Mouse (Mus musculus): ENCODE results near the gene Ndufaf8. TPM values are rescaled to one million over a fixed set of nuclear protein-coding genes. Genes with fewer than 3 reads are reported as not detected.

The Ndufaf8 gene
- polyA plus RNA-seq, 1 experiment from 2014 or later = 92.2 TPM

- Histone ChIP-seq H3K27me3 (ENCODE audit: insufficient read depth, poor library complexity, severe bottlenecking) (no peaks in the 10 kb centered on the region), H3K9me3 (no peaks in the 10 kb centered on the region), H3K4me3 (no peak overlapping the region), H3K4me1 (peaks cover 24% of the 10 kb centered on the region), H3K36me3 (peaks cover 61% of the 10 kb centered on the region), H3K27ac (peak overlapping the region; percentile 60; the same call in 1 of the 2 replicates)
- no peak for DNase-seq (ENCODE audit: low spot score)
- WGBS = 83% methylated on average over 3 of the region's 3 CpGs
Observed at GRCm38 (mm10) chr11:120103431-120103997, 4.8 kb downstream of the Ndufaf8 start.

- 79% methylated on average over 2 of the region's 2 CpGs for WGBS
Observed at GRCm38 (mm10) chr11:120107026-120107425, 8.3 kb downstream of the Ndufaf8 start.

GRCm38 (mm10) chr11:120107796-120108195 lies 9.1 kb downstream of the Ndufaf8 start:
- no peak overlapping the region for H3K4me3 ChIP-seq
- H3K27ac ChIP-seq = no peak overlapping the region
- no peak for DNase-seq (ENCODE audit: low spot score)
- no peaks in the 10 kb centered on the region for H3K9me3 ChIP-seq
- WGBS = 89% methylated on average over 9 of the region's 9 CpGs
- H3K27me3 ChIP-seq (ENCODE audit: insufficient read depth, poor library complexity, severe bottlenecking) = no peaks in the 10 kb centered on the region
- peaks cover 24% of the 10 kb centered on the region for H3K4me1 ChIP-seq
- peaks cover 78% of the 10 kb centered on the region for H3K36me3 ChIP-seq

More at GRCm38 (mm10) chr11:120107026-120107425, 8.3 kb downstream of the Ndufaf8 start:
- no peak overlapping the region for H3K4me3 ChIP-seq
- peaks cover 16% of the 10 kb centered on the region for H3K4me1 ChIP-seq
- no peaks in the 10 kb centered on the region for H3K9me3 ChIP-seq
- H3K36me3 ChIP-seq = peaks cover 72% of the 10 kb centered on the region
- H3K27me3 ChIP-seq (ENCODE audit: insufficient read depth, poor library complexity, severe bottlenecking) = no peaks in the 10 kb centered on the region
- no peak overlapping the region for H3K27ac ChIP-seq
- DNase-seq (ENCODE audit: low spot score) = no peak

GRCm38 (mm10) chr11:120109558-120110210 lies 11.0 kb downstream of the Ndufaf8 start:
- Histone ChIP-seq H3K36me3 (peaks cover 75% of the 10 kb centered on the region), H3K27ac (0 out of 2 replicates have a peak overlapping the region, but pooled peaks have one; percentile 6), H3K9me3 (no peaks in the 10 kb centered on the region), H3K27me3 (ENCODE audit: insufficient read depth, poor library complexity, severe bottlenecking) (no peaks in the 10 kb centered on the region), H3K4me1 (peaks cover 25% of the 10 kb centered on the region), H3K4me3 (no peak overlapping the region)
- WGBS = 76% methylated on average over 14 of the region's 14 CpGs
- no peak for DNase-seq (ENCODE audit: low spot score)

- Histone ChIP-seq H3K4me3 (no peak overlapping the region), H3K27ac (0 out of 2 replicates have a peak overlapping the region, but pooled peaks have one; percentile 7), H3K36me3 (peaks cover 75% of the 10 kb centered on the region), H3K27me3 (ENCODE audit: insufficient read depth, poor library complexity, severe bottlenecking) (no peaks in the 10 kb centered on the region), H3K4me1 (peaks cover 25% of the 10 kb centered on the region), H3K9me3 (no peaks in the 10 kb centered on the region)
- 62% methylated on average over 7 of the region's 7 CpGs for WGBS
- DNase-seq (ENCODE audit: low spot score) = no peak
Observed at GRCm38 (mm10) chr11:120110554-120110953, 11.8 kb downstream of the Ndufaf8 start.

- H3K27me3 ChIP-seq (ENCODE audit: insufficient read depth, poor library complexity, severe bottlenecking) = no peaks in the 10 kb centered on the region
- 4% methylated on average over 2 of the region's 2 CpGs for WGBS
- H3K4me3 ChIP-seq = no peak overlapping the region
- DNase-seq (ENCODE audit: low spot score) = no peak
- H3K27ac ChIP-seq = 0 out of 2 replicates have a peak overlapping the region, but pooled peaks have one; percentile 7
- peaks cover 75% of the 10 kb centered on the region for H3K36me3 ChIP-seq
- H3K4me1 ChIP-seq = peaks cover 25% of the 10 kb centered on the region
- H3K9me3 ChIP-seq = no peaks in the 10 kb centered on the region
Observed at GRCm38 (mm10) chr11:120111033-120111432, 12.3 kb downstream of the Ndufaf8 start.

GRCm38 (mm10) chr11:120112136-120112535 lies 13.4 kb downstream of the Ndufaf8 start:
- no peaks in the 10 kb centered on the region for H3K9me3 ChIP-seq
- H3K36me3 ChIP-seq = peaks cover 76% of the 10 kb centered on the region
- no peak overlapping the region for H3K4me3 ChIP-seq
- no peaks in the 10 kb centered on the region for H3K27me3 ChIP-seq (ENCODE audit: insufficient read depth, poor library complexity, severe bottlenecking)
- no peak for DNase-seq (ENCODE audit: low spot score)
- peak overlapping the region; percentile 52; the same call in 1 of the 2 replicates for H3K27ac ChIP-seq
- WGBS = 63% methylated on average over 4 of the region's 4 CpGs
- H3K4me1 ChIP-seq = peaks cover 25% of the 10 kb centered on the region

GRCm38 (mm10) chr11:120114488-120115215 lies 15.9 kb downstream of the Ndufaf8 start:
- H3K27me3 ChIP-seq (ENCODE audit: insufficient read depth, poor library complexity, severe bottlenecking) = no peaks in the 10 kb centered on the region
- 92% methylated on average over 21 of the region's 21 CpGs for WGBS
- no peak for DNase-seq (ENCODE audit: low spot score)
- H3K27ac ChIP-seq = no peak overlapping the region
- peaks cover 29% of the 10 kb centered on the region for H3K4me1 ChIP-seq
- no peak overlapping the region for H3K4me3 ChIP-seq
- peaks cover 76% of the 10 kb centered on the region for H3K36me3 ChIP-seq
- no peaks in the 10 kb centered on the region for H3K9me3 ChIP-seq

GRCm38 (mm10) chr11:120117626-120118025 lies 18.9 kb downstream of the Ndufaf8 start:
- no peak for DNase-seq (ENCODE audit: low spot score)
- Histone ChIP-seq H3K9me3 (no peaks in the 10 kb centered on the region), H3K36me3 (peaks cover 87% of the 10 kb centered on the region), H3K27me3 (ENCODE audit: insufficient read depth, poor library complexity, severe bottlenecking) (no peaks in the 10 kb centered on the region), H3K4me1 (peaks cover 20% of the 10 kb centered on the region), H3K27ac (no peak overlapping the region), H3K4me3 (no peak overlapping the region)
- 84% methylated on average over 2 of the region's 2 CpGs for WGBS

GRCm38 (mm10) chr11:120119108-120119507 lies 20.4 kb downstream of the Ndufaf8 start:
- peaks cover 15% of the 10 kb centered on the region for H3K4me1 ChIP-seq
- H3K27ac ChIP-seq = no peak overlapping the region
- no peaks in the 10 kb centered on the region for H3K9me3 ChIP-seq
- H3K27me3 ChIP-seq (ENCODE audit: insufficient read depth, poor library complexity, severe bottlenecking) = no peaks in the 10 kb centered on the region
- WGBS = 96% methylated on average over 7 of the region's 7 CpGs
- no peak overlapping the region for H3K4me3 ChIP-seq
- H3K36me3 ChIP-seq = peaks cover 93% of the 10 kb centered on the region
- DNase-seq (ENCODE audit: low spot score) = no peak

- 74% methylated on average over 10 of the region's 10 CpGs for WGBS
- H3K9me3 ChIP-seq = no peaks in the 10 kb centered on the region
- H3K36me3 ChIP-seq = peaks cover 92% of the 10 kb centered on the region
- H3K4me1 ChIP-seq = peaks cover 15% of the 10 kb centered on the region
- no peaks in the 10 kb centered on the region for H3K27me3 ChIP-seq (ENCODE audit: insufficient read depth, poor library complexity, severe bottlenecking)
- no peak overlapping the region for H3K27ac ChIP-seq
- DNase-seq (ENCODE audit: low spot score) = no peak
- H3K4me3 ChIP-seq = no peak overlapping the region
Observed at GRCm38 (mm10) chr11:120119936-120120541, 21.3 kb downstream of the Ndufaf8 start.

GRCm38 (mm10) chr11:120120642-120121420 lies 22.1 kb downstream of the Ndufaf8 start:
- no peak for DNase-seq (ENCODE audit: low spot score)
- H3K9me3 ChIP-seq = no peaks in the 10 kb centered on the region
- no peak overlapping the region for H3K4me3 ChIP-seq
- H3K4me1 ChIP-seq = peaks cover 15% of the 10 kb centered on the region
- peaks cover 89% of the 10 kb centered on the region for H3K36me3 ChIP-seq
- no peak overlapping the region for H3K27ac ChIP-seq
- 79% methylated on average over 17 of the region's 17 CpGs for WGBS
- no peaks in the 10 kb centered on the region for H3K27me3 ChIP-seq (ENCODE audit: insufficient read depth, poor library complexity, severe bottlenecking)
